Mouse (Mus musculus): ENCODE measurements at regions not wholly inside any gene's neighbourhood (a gene's known extent, or its start where the extent isn't known, plus 50 kb on each side); places are given as distances from the start of the nearest gene placed in this dataset.

- no peak for DNase-seq (ENCODE audit: low spot score in 2 of 2)
Measured at GRCm38 (mm10) chr13:5713195-5713863, 148.0 kb upstream of the Klf6 start.

GRCm38 (mm10) chr13:5714191-5714591, 147.1 kb upstream of the Klf6 start:
- no peak for DNase-seq (ENCODE audit: low spot score in 2 of 2)

GRCm38 (mm10) chr13:5714793-5715192, 146.5 kb upstream of the Klf6 start:
- DNase-seq (ENCODE audit: low spot score in 2 of 2), result no peak

GRCm38 (mm10) chr13:5716749-5717148, 144.5 kb upstream of the Klf6 start:
- DNase-seq (ENCODE audit: low spot score in 2 of 2), result no peak

GRCm38 (mm10) chr13:5723319-5723718, 138.0 kb upstream of the Klf6 start:
- no peak for DNase-seq (ENCODE audit: low spot score in 2 of 2)

GRCm38 (mm10) chr13:5724364-5724763, 136.9 kb upstream of the Klf6 start:
- no peak for DNase-seq (ENCODE audit: low spot score in 2 of 2)

GRCm38 (mm10) chr13:5725984-5726383, 135.3 kb upstream of the Klf6 start:
- no peak for DNase-seq (ENCODE audit: low spot score in 2 of 2)

GRCm38 (mm10) chr13:5726446-5726845, 134.8 kb upstream of the Klf6 start:
- DNase-seq (ENCODE audit: low spot score in 2 of 2), result no peak

- DNase-seq (ENCODE audit: low spot score in 2 of 2), result no peak
Measured at GRCm38 (mm10) chr13:5728172-5728571, 133.1 kb upstream of the Klf6 start.

- no peak for DNase-seq (ENCODE audit: low spot score in 2 of 2)
Measured at GRCm38 (mm10) chr13:5728808-5729207, 132.5 kb upstream of the Klf6 start.

GRCm38 (mm10) chr13:5729426-5730068, 131.7 kb upstream of the Klf6 start:
- no peak for DNase-seq (ENCODE audit: low spot score in 2 of 2)

- no peak for DNase-seq (ENCODE audit: low spot score in 2 of 2)
Measured at GRCm38 (mm10) chr13:5732206-5732605, 129.1 kb upstream of the Klf6 start.

GRCm38 (mm10) chr13:5735027-5735624, 126.2 kb upstream of the Klf6 start:
- no peak for DNase-seq (ENCODE audit: low spot score in 2 of 2)

GRCm38 (mm10) chr13:5736472-5736871, 124.8 kb upstream of the Klf6 start:
- no peak for DNase-seq (ENCODE audit: low spot score in 2 of 2)

GRCm38 (mm10) chr13:5737214-5737613, 124.1 kb upstream of the Klf6 start:
- DNase-seq (ENCODE audit: low spot score in 2 of 2), result no peak

- DNase-seq (ENCODE audit: low spot score in 2 of 2), result no peak
Measured at GRCm38 (mm10) chr13:5740805-5741204, 120.5 kb upstream of the Klf6 start.

- no peak for DNase-seq (ENCODE audit: low spot score in 2 of 2)
Measured at GRCm38 (mm10) chr13:5744949-5745348, 116.3 kb upstream of the Klf6 start.

GRCm38 (mm10) chr13:5757176-5757575, 104.1 kb upstream of the Klf6 start:
- DNase-seq (ENCODE audit: low spot score in 2 of 2), result no peak

- DNase-seq (ENCODE audit: low spot score in 2 of 2), result no peak
Measured at GRCm38 (mm10) chr13:5757963-5758362, 103.3 kb upstream of the Klf6 start.

- no peak for DNase-seq (ENCODE audit: low spot score in 2 of 2)
Measured at GRCm38 (mm10) chr13:5760030-5760429, 101.3 kb upstream of the Klf6 start.

- no peak for DNase-seq (ENCODE audit: low spot score in 2 of 2)
Measured at GRCm38 (mm10) chr13:5766394-5766793, 94.9 kb upstream of the Klf6 start.

- DNase-seq (ENCODE audit: low spot score in 2 of 2), result no peak
Measured at GRCm38 (mm10) chr13:5767202-5767601, 94.1 kb upstream of the Klf6 start.

- no peak for DNase-seq (ENCODE audit: low spot score in 2 of 2)
Measured at GRCm38 (mm10) chr13:5768699-5769098, 92.6 kb upstream of the Klf6 start.
